Mouse (Mus musculus) intestine, embryonic 14.5 days (tissue): ENCODE measurements around the gene Lrmda. TPM values are rescaled to one million over a fixed set of nuclear protein-coding genes. Genes with fewer than 3 reads are reported as not detected.

ENCODE experiments used
- ATAC-seq: fragments of 200-750 bp; cut with Nextera tagmentation; replicated peaks from 2 replicates; pipeline ENCODE4 v1.8.0; 2017; ENCODE audit warnings: low read depth, moderate number of reproducible peaks, moderate TSS enrichment, moderate library complexity; ENCODE audit not compliant: low FRiP score, low TSS enrichment
- DNase-seq: peaks from one replicate; pipeline ENCODE4 v3.0.0-alpha.2; 2018; ENCODE audit warnings: low spot score
- H3K27ac ChIP-seq: fragments of 300-500 bp; sonication (generic); 2 replicates; pipeline ENCODE4 v1.5.1; 2014; ENCODE audit warnings: low read depth, mild to moderate bottlenecking, control low read depth
- H3K27me3 ChIP-seq: fragments of 300-500 bp; sonication (generic); replicated peaks from 2 replicates; pipeline ENCODE4 v1.6.1; 2014; ENCODE audit warnings: low read length, control low read depth; ENCODE audit not compliant: control insufficient read depth, insufficient read depth
- H3K36me3 ChIP-seq: fragments of 300-500 bp; sonication (generic); 2 replicates; pipeline ENCODE4 v1.6.1; 2014; ENCODE audit warnings: low read length, control low read depth; ENCODE audit not compliant: control insufficient read depth, insufficient read depth
- H3K4me1 ChIP-seq: fragments of 300-500 bp; sonication (generic); replicated peaks from 2 replicates; pipeline ENCODE4 v1.6.1; 2014; ENCODE audit warnings: low read length, control low read depth, mixed read lengths; ENCODE audit not compliant: control insufficient read depth, insufficient read depth
- H3K4me2 ChIP-seq: fragments of 300-500 bp; sonication (generic); 2 replicates; pipeline ENCODE4 v1.6.1; 2014; ENCODE audit warnings: low read length
- H3K4me3 ChIP-seq: fragments of 300-500 bp; sonication (generic); 2 replicates; pipeline ENCODE4 v1.5.1; 2014; ENCODE audit warnings: low read depth, low read length, control low read depth, mixed read lengths
- H3K9ac ChIP-seq: fragments of 300-500 bp; sonication (generic); 2 replicates; pipeline ENCODE4 v1.6.1; 2014; ENCODE audit warnings: mild to moderate bottlenecking, low read length
- H3K9me3 ChIP-seq: fragments of 300-500 bp; sonication (generic); 2 replicates; pipeline ENCODE4 v1.6.1; 2016; ENCODE audit warnings: low read length, control low read depth; ENCODE audit not compliant: control insufficient read depth
- WGBS: fragments of 180-500 bp; shearing (Covaris S2); extraction: QIAGEN DNeasy Blood & Tissue Kit; methylation state at CpG from one replicate; pipeline ENCODE4 v1.1.7; 2014; 5-methylcytosine and 5-hydroxymethylcytosine counted together
- polyA plus RNA-seq: library from polyadenylated mRNA; unstranded; fragments of >200 nt; fragmentation: Nextera tagmentation; extraction: Ambion mirVana; gene quantifications from 2 replicates; pipeline ENCODE4 v1.2.1, GENCODE M21; 2014

Lrmda gene
- polyA plus RNA-seq, 1 experiment from 2014 or later, result 0.70 TPM

- DNase-seq (no peak), ATAC-seq (no peak)
- WGBS, result 92% methylated on average over 5 of the region's 5 CpGs
- Histone ChIP-seq H3K4me2 (no peak overlapping the region), H3K36me3 (no peaks in the 10 kb centered on the region), H3K9ac (no peak overlapping the region), H3K9me3 (no peaks in the 10 kb centered on the region), H3K4me3 (no peak overlapping the region), H3K4me1 (no peaks in the 10 kb centered on the region), H3K27ac (no peak overlapping the region), H3K27me3 (no peaks in the 10 kb centered on the region)
Observed at GRCm38 (mm10) chr14:22335101-22335820, 315.7 kb downstream of the Lrmda start.

DNA sequence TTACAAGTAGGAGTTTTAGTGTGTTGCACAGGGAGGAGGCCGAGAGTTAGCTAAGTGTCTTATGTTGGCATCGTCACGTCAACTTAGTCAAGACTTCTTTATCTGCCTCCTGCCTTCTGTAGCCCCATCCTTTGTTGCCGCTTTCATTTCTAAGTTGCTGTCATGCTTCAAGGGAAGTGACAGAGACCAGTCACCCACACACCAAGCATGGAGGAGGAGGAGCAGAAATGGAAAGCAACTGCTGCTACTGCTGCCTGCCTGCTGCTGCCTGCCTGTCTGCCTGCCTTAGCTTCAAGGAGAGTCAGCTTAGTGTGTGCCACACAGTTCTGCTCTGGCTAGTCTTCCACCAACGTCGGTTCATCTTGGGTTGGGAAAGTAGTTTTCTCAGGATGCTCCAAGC lies 319.7 kb downstream of the Lrmda start:
- no peaks in the 10 kb centered on the region for H3K9me3 ChIP-seq
- H3K36me3 ChIP-seq, result no peaks in the 10 kb centered on the region
- no peak overlapping the region for H3K4me3 ChIP-seq
- H3K27ac ChIP-seq, result no peak overlapping the region
- 71% methylated on average over 6 of the region's 6 CpGs for WGBS
- DNase-seq (no peak), ATAC-seq (no peak)
- no peaks in the 10 kb centered on the region for H3K4me1 ChIP-seq
- H3K4me2 ChIP-seq, result no peak overlapping the region
- no peaks in the 10 kb centered on the region for H3K27me3 ChIP-seq
- no peak overlapping the region for H3K9ac ChIP-seq

- H3K27me3 ChIP-seq, result no peaks in the 10 kb centered on the region
- H3K9me3 ChIP-seq, result no peaks in the 10 kb centered on the region
- no peaks in the 10 kb centered on the region for H3K36me3 ChIP-seq
- H3K4me3 ChIP-seq, result no peak overlapping the region
- 52% methylated on average over 4 of the region's 4 CpGs for WGBS
- no peak overlapping the region for H3K27ac ChIP-seq
- H3K9ac ChIP-seq, result no peak overlapping the region
- no peak overlapping the region for H3K4me2 ChIP-seq
- ATAC-seq (no peak), DNase-seq (no peak)
- no peaks in the 10 kb centered on the region for H3K4me1 ChIP-seq
Observed at GRCm38 (mm10) chr14:22343357-22343756, 323.8 kb downstream of the Lrmda start.

DNA sequence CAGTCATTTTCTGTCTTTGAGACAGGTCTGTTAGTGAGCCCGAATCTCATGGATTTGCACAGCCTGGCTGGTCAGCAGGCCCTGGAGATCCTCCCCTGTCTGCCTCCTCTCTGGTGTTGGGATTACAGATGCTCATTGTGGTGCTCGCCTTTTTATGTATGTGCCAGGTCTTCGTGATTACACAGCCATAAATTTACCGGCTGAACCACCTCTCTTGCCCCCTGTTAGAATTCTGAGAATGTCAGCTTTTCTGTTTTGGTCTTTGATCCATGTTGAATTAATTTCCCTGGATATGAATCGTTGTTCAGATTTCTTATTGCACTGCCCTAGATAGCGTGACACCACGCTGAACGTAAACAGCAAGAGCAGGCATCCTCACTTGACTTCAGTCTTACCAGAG lies 325.7 kb downstream of the Lrmda start:
- H3K4me1 ChIP-seq, result no peaks in the 10 kb centered on the region
- ATAC-seq (no peak), DNase-seq (no peak)
- 61% methylated on average over 8 of the region's 8 CpGs for WGBS
- H3K36me3 ChIP-seq, result no peaks in the 10 kb centered on the region
- no peak overlapping the region for H3K9ac ChIP-seq
- H3K27me3 ChIP-seq, result no peaks in the 10 kb centered on the region
- no peak overlapping the region for H3K4me3 ChIP-seq
- H3K9me3 ChIP-seq, result no peaks in the 10 kb centered on the region
- no peak overlapping the region for H3K27ac ChIP-seq
- no peak overlapping the region for H3K4me2 ChIP-seq

DNA sequence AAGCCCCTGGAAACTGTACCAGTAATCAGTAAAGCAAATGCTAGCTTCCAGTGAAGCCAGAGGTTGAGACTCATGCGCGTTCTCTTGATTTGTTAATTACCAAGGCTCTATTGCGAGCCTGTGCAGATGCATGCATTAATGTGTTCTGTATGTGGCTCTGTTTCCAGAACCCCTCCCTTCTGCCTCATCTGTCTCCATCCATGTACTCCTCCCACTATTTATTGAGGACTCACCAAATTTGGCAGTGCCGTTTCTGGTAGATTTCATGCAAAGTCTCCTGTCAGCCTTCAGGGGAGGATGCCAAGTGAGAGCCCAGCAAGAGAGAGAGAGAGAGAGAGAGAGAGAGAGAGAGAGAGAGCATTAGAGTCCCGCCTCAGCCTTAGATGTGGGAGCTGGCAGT lies 334.1 kb downstream of the Lrmda start:
- Histone ChIP-seq H3K27ac (no peak overlapping the region), H3K4me3 (no peak overlapping the region), H3K27me3 (no peaks in the 10 kb centered on the region), H3K4me1 (0 out of 2 replicates have a peak, but pooled peaks cover under 1% of the 10 kb centered on the region), H3K9ac (no peak overlapping the region), H3K9me3 (no peaks in the 10 kb centered on the region), H3K4me2 (no peak overlapping the region), H3K36me3 (no peaks in the 10 kb centered on the region)
- 62% methylated on average over 5 of the region's 5 CpGs for WGBS
- no peak for ATAC-seq
- DNase-seq, result no peak

GRCm38 (mm10) chr14:22354769-22355574 lies 335.5 kb downstream of the Lrmda start:
- WGBS, result 70% methylated on average over 15 of the region's 15 CpGs

GRCm38 (mm10) chr14:22357991-22358503 lies 338.5 kb downstream of the Lrmda start:
- H3K9ac ChIP-seq, result no peak overlapping the region
- DNase-seq, result no peak
- 0 out of 2 replicates have a peak, but pooled peaks cover 3% of the 10 kb centered on the region for H3K4me1 ChIP-seq
- no peaks in the 10 kb centered on the region for H3K36me3 ChIP-seq
- no peak overlapping the region for H3K4me3 ChIP-seq
- no peak overlapping the region for H3K4me2 ChIP-seq
- ATAC-seq, result no peak
- 71% methylated on average over 9 of the region's 9 CpGs for WGBS
- H3K27me3 ChIP-seq, result no peaks in the 10 kb centered on the region
- no peaks in the 10 kb centered on the region for H3K9me3 ChIP-seq
- no peak overlapping the region for H3K27ac ChIP-seq

More at GRCm38 (mm10) chr14:22354769-22355574, 335.5 kb downstream of the Lrmda start:
- H3K36me3 ChIP-seq, result no peaks in the 10 kb centered on the region
- H3K4me1 ChIP-seq, result 0 out of 2 replicates have a peak, but pooled peaks cover 3% of the 10 kb centered on the region
- no peak for ATAC-seq
- H3K9ac ChIP-seq, result no peak overlapping the region
- H3K4me2 ChIP-seq, result no peak overlapping the region
- no peak overlapping the region for H3K27ac ChIP-seq
- H3K4me3 ChIP-seq, result no peak overlapping the region
- H3K9me3 ChIP-seq, result no peaks in the 10 kb centered on the region
- DNase-seq, result no peak
- H3K27me3 ChIP-seq, result no peaks in the 10 kb centered on the region

DNA sequence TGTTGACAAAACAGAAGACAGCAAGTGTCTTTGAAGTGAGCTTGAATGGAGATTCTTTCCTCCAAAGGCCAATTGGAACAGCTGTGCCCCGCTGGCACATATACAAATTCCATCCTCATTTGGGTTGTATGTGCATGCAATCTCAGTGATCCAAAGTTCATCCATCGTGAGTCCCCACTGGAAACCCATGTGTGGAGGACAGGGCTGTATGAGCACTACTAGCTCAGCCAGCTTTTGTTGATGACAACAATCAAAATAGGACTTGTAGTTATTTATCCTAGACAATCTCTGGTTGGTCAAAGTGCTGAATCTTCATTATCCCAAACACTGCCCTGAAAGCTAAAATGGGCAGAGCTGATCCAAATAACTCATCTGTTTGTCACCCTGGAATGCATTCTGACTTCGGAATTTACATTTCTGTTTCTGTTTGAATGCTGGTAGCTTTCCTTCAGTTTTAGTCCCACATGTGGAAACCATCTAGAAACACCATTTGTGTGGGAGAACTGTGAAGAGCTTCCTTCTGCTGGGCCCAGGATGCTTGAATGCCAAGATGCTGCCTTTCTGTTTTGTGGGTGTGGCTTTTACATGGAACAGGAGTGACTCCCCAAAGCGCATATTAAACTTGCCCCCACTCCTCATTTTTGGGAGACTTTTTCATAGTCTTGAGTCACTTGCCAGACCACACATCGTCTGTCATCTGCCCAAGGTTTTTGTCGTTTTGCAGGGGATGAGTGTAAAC lies 344.7 kb downstream of the Lrmda start:
- H3K27ac ChIP-seq, result no peak overlapping the region
- H3K36me3 ChIP-seq, result no peaks in the 10 kb centered on the region
- H3K4me2 ChIP-seq, result no peak overlapping the region
- ATAC-seq (no peak), DNase-seq (no peak)
- no peak overlapping the region for H3K4me3 ChIP-seq
- 0 out of 2 replicates have a peak, but pooled peaks cover 3% of the 10 kb centered on the region for H3K9me3 ChIP-seq
- no peaks in the 10 kb centered on the region; the same call in 1 of the 2 replicates for H3K4me1 ChIP-seq
- no peaks in the 10 kb centered on the region for H3K27me3 ChIP-seq
- no peak overlapping the region for H3K9ac ChIP-seq
- 53% methylated on average over 6 of the region's 6 CpGs for WGBS
